ENCODE assay signal across 9 mouse cellular contexts in the genomic region with DNA sequence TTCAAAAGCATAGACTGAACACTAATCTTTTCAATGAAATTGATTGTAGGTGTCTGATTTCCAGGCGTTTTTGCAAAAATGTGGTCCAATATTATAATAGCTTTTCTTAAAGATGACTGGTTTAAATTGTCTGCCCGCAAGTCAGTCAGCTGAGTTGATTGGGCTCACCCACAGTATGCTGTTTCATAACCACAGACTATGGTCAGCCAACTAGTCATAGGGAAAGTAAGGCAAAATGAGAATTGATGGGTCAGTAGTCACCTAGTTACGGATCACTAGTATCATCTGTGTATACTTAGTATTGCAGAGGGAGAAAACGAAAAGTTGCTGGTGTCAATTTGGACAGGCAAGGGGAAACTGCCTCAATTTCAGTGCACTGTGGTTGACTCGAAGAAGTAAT. TPM values are rescaled to one million over a fixed set of nuclear protein-coding genes. Genes with fewer than 3 reads are reported as not detected.
DNase-seq lines count a peak whose midpoint lies in the region; ATAC-seq lines count a peak whose summit lies in the region.
"Had no signal": no experiment of that assay in that cellular context is flagged by ENCODE, and none has a peak within 500 bp of the region (broad histone marks: within the 10 kb centered on the region; RNA-seq: fewer than 3 reads in every experiment).

No protein-coding gene starts in this region.

- H3K4me3 ChIP-seq in hindbrain, embryonic 12.5 days = peak overlapping the region; percentile 76
- H3K4me3 ChIP-seq in midbrain, embryonic 13.5 days (replicated peaks) = peak overlapping the region; percentile 82

- WGBS in hindbrain, embryonic 12.5 days = 68% methylated on average over 5 of the region's 5 CpGs
- WGBS in midbrain, embryonic 13.5 days = 71% methylated on average over 5 of the region's 5 CpGs

- peak overlapping the region; percentile 75 for H3K4me2 ChIP-seq in hindbrain, embryonic 12.5 days (replicated peaks)
- H3K4me2 ChIP-seq in midbrain, embryonic 13.5 days (replicated peaks) = peak overlapping the region; percentile 73

- DNase-seq in kidney, adult 9 months = peak; percentile 33
- no peak for DNase-seq in kidney, adult 8-10 months
- DNase-seq in NIH3T3 (ENCODE audit: low read depth) = peak; percentile 34
- DNase-seq in layer of hippocampus, adult 8-10 months (ENCODE audit: low spot score in 2 of 2) = no peak
- DNase-seq in cerebellum, adult 11 months = no peak
- DNase-seq: kidney, adult 18-20 months had no signal

- H3K9ac ChIP-seq in hindbrain, embryonic 12.5 days = peak overlapping the region; percentile 89
- H3K9ac ChIP-seq in midbrain, embryonic 13.5 days (replicated peaks) = peak overlapping the region; percentile 93

- no peak for ATAC-seq in hindbrain, embryonic 12.5 days (ENCODE audit: low FRiP score)
- no peak for ATAC-seq in midbrain, embryonic 13.5 days
- ATAC-seq in inflammation-experienced regulatory T-cells, adult 6 months = no peak

- no peak overlapping the region for H3K27ac ChIP-seq in hindbrain, embryonic 12.5 days
- no peak overlapping the region for H3K27ac ChIP-seq in midbrain, embryonic 13.5 days

- H3K9me3 ChIP-seq in hindbrain, embryonic 12.5 days (replicated peaks) = no peaks in the 10 kb centered on the region
- H3K9me3 ChIP-seq in midbrain, embryonic 13.5 days = no peaks in the 10 kb centered on the region

- peaks cover 27% of the 10 kb centered on the region for H3K36me3 ChIP-seq in hindbrain, embryonic 12.5 days
- peaks cover 28% of the 10 kb centered on the region for H3K36me3 ChIP-seq in midbrain, embryonic 13.5 days

- peaks cover 13% of the 10 kb centered on the region for H3K4me1 ChIP-seq in hindbrain, embryonic 12.5 days
- H3K4me1 ChIP-seq in midbrain, embryonic 13.5 days (replicated peaks) = peaks cover 25% of the 10 kb centered on the region

- H3K27me3 ChIP-seq in hindbrain, embryonic 12.5 days = 0 out of 2 replicates have a peak, but pooled peaks cover 2% of the 10 kb centered on the region
- H3K27me3 ChIP-seq in midbrain, embryonic 13.5 days = 0 out of 2 replicates have a peak, but pooled peaks cover 5% of the 10 kb centered on the region

RNA-seq across cellular contexts. Expression of gene Cdc37l1, which starts 1.2 kb away (rescaled TPM):
- 58.1 and 58.5 TPM in 2 replicates for polyA plus RNA-seq in hindbrain, embryonic 12.5 days (2016; fragmentation: Nextera tagmentation; extraction: Ambion mirVana)
- polyA plus RNA-seq in midbrain, embryonic 13.5 days (2015; fragmentation: Nextera tagmentation; extraction: Ambion mirVana) = 51.6 and 51.9 TPM in 2 replicates
- total RNA-seq in layer of hippocampus, adult 8-10 months (2022) = 100 to 1,000 TPM; 110 to 130 (median 117) TPM
- polyA plus RNA-seq in inflammation-experienced regulatory T-cells, adult 6 months (2017; shearing (Covaris generic)) = 10 to 100 TPM; 32.8 to 35.6 (median 33.4) TPM

RNA-seq across cellular contexts. Expression of gene 4430402I18Rik, which starts 23.8 kb away (rescaled TPM):
- 0.81 and 1.1 TPM in 2 replicates for polyA plus RNA-seq in hindbrain, embryonic 12.5 days (2016; fragmentation: Nextera tagmentation; extraction: Ambion mirVana)
- 0.67 and 0.84 TPM in 2 replicates for polyA plus RNA-seq in midbrain, embryonic 13.5 days (2015; fragmentation: Nextera tagmentation; extraction: Ambion mirVana)
- 10 to 100 TPM in 1 of 4 experiments, 1 to 10 TPM in 3; 4.8 to 11.1 (median 6.9) TPM for total RNA-seq in layer of hippocampus, adult 8-10 months (2022)
- not detected for polyA plus RNA-seq in inflammation-experienced regulatory T-cells, adult 6 months (2017; shearing (Covaris generic))

RNA-seq across cellular contexts. Expression of gene Plpp6, which starts 27.6 kb away (rescaled TPM):
- 9.9 and 10.6 TPM in 2 replicates for polyA plus RNA-seq in hindbrain, embryonic 12.5 days (2016; fragmentation: Nextera tagmentation; extraction: Ambion mirVana)
- 8.7 and 9.8 TPM in 2 replicates for polyA plus RNA-seq in midbrain, embryonic 13.5 days (2015; fragmentation: Nextera tagmentation; extraction: Ambion mirVana)
- 10 to 100 TPM; 50.5 to 57.9 (median 52.1) TPM for total RNA-seq in layer of hippocampus, adult 8-10 months (2022)
- polyA plus RNA-seq in inflammation-experienced regulatory T-cells, adult 6 months (2017; shearing (Covaris generic)) = 1 to 10 TPM; 1.1 to 1.3 (median 1.1) TPM

RNA-seq across cellular contexts. Expression of gene Ak3, which starts 56.4 kb away (rescaled TPM):
- polyA plus RNA-seq in hindbrain, embryonic 12.5 days (2016; fragmentation: Nextera tagmentation; extraction: Ambion mirVana) = 69.3 and 75.5 TPM in 2 replicates
- 53.1 and 58.0 TPM in 2 replicates for polyA plus RNA-seq in midbrain, embryonic 13.5 days (2015; fragmentation: Nextera tagmentation; extraction: Ambion mirVana)
- 10 to 100 TPM; 49.3 to 55.6 (median 52.0) TPM for total RNA-seq in layer of hippocampus, adult 8-10 months (2022)
- 10 to 100 TPM; 13.7 to 24.2 (median 17.2) TPM for polyA plus RNA-seq in inflammation-experienced regulatory T-cells, adult 6 months (2017; shearing (Covaris generic))

Comparison
In these comparisons a context has a peak if more than half of its experiments do, and no peak if none do; other contexts are left out.
1. DNase-seq: peak in kidney, adult 9 months (single experiment) and NIH3T3 (single experiment); none in kidney, adult 8-10 months (0 of 2), layer of hippocampus, adult 8-10 months (0 of 2) and cerebellum, adult 11 months (single experiment).